Mouse (Mus musculus) lung, embryonic 15.5 days (tissue): Measurements from ENCODE around the gene Card10. TPM values are rescaled to one million over a fixed set of nuclear protein-coding genes. Genes with fewer than 3 reads are reported as not detected.
"Not testable (repeated sequence)": the region's sequence is repeated elsewhere in the genome, so short reads cannot be mapped to it uniquely, and the experiment has no call there.

ENCODE experiments used
- ATAC-seq: fragments of 200-750 bp; cut with Nextera tagmentation; 2 replicates; pipeline ENCODE4 v1.8.0; 2017; ENCODE audit warnings: moderate number of reproducible peaks, borderline replicate concordance; ENCODE audit not compliant: low FRiP score, low TSS enrichment; ENCODE audit errors: extremely low read depth
- H3K27ac ChIP-seq: fragments of 300-500 bp; sonication (generic); 2 replicates; pipeline ENCODE4 v1.5.1; 2015; ENCODE audit warnings: moderate library complexity, mild to moderate bottlenecking, inconsistent platforms
- H3K27me3 ChIP-seq: fragments of 300-500 bp; sonication (generic); 2 replicates; pipeline ENCODE4 v1.6.1; 2015; ENCODE audit warnings: inconsistent platforms
- H3K36me3 ChIP-seq: fragments of 300-500 bp; sonication (generic); 2 replicates; pipeline ENCODE4 v1.6.1; 2015; ENCODE audit warnings: inconsistent platforms
- H3K4me1 ChIP-seq: fragments of 300-500 bp; sonication (generic); 2 replicates; pipeline ENCODE4 v1.6.1; 2015; ENCODE audit warnings: inconsistent platforms
- H3K4me2 ChIP-seq: fragments of 300-500 bp; sonication (generic); 2 replicates; pipeline ENCODE4 v1.6.1; 2015; ENCODE audit warnings: inconsistent platforms, mild to moderate bottlenecking, moderate library complexity
- H3K4me3 ChIP-seq: fragments of 300-500 bp; sonication (generic); 2 replicates; pipeline ENCODE4 v1.5.1; 2015; ENCODE audit warnings: mild to moderate bottlenecking, inconsistent platforms
- H3K9ac ChIP-seq: fragments of 300-500 bp; sonication (generic); 2 replicates; pipeline ENCODE4 v1.6.1; 2015; ENCODE audit warnings: inconsistent platforms
- H3K9me3 ChIP-seq: fragments of 300-500 bp; sonication (generic); 2 replicates; pipeline ENCODE4 v1.6.1; 2016; ENCODE audit warnings: inconsistent platforms
- WGBS: fragments of 180-500 bp; shearing (Covaris S2); methylation state at CpG from one replicate; pipeline ENCODE4 v1.1.7; 2015; 5-methylcytosine and 5-hydroxymethylcytosine counted together
- polyA plus RNA-seq: library from polyadenylated mRNA; unstranded; fragments of >200 nt; fragmentation: Nextera tagmentation; extraction: Ambion mirVana; gene quantifications from 2 replicates; pipeline ENCODE4 v1.2.1, GENCODE M21; 2015

Gene Card10
- polyA plus RNA-seq: 7.1 and 7.6 TPM in 2 replicates

DNA sequence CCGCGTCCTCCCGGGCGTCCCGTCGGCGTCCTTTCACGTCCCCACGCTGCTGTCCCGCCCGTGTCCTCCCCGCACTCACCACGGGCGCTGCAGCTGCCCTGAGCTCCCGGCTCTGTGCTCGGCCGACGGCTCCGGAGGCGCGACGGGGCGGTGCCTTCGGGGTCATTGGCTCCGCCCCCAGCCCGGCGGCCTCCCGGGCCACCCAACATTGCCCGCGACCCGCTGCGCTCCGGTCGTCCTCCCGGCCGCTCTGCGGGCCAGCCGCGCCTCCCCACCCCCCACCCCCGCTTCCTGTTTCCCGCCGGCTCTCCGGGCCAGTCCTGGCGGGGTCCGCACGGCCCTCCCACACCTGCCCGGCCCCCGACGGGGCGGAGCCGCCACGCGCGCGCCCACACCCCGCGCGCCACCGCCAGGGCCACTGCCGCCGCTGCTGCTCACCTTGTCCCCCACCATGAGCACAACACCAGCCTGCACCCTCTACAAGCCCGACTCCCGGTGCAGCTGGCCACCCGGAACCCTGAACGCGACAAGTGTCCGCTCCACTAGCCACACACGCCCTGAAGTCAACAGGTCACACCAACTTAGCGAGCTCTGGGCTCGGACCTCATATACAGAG, at the start of gene Card10:
Card10 (minus strand) TSS at position 267 of the 616 bp plus-strand sequence.
- H3K9me3 ChIP-seq: no peaks in the 10 kb centered on the region
- H3K4me3 ChIP-seq: peak within 1 kb of the TSS; percentile 71
- peak; percentile 66 for ATAC-seq
- peak within 1 kb of the TSS; percentile 86 for H3K27ac ChIP-seq
- peaks cover 60% of the 10 kb centered on the region for H3K4me1 ChIP-seq
- H3K4me2 ChIP-seq: peak within 1 kb of the TSS; percentile 96
- no peaks in the 10 kb centered on the region for H3K36me3 ChIP-seq
- H3K9ac ChIP-seq: peak within 1 kb of the TSS; percentile 66
- WGBS: under 1% methylated on average over 57 of the region's 70 CpGs
- H3K27me3 ChIP-seq: peaks cover 16% of the 10 kb centered on the region

DNA sequence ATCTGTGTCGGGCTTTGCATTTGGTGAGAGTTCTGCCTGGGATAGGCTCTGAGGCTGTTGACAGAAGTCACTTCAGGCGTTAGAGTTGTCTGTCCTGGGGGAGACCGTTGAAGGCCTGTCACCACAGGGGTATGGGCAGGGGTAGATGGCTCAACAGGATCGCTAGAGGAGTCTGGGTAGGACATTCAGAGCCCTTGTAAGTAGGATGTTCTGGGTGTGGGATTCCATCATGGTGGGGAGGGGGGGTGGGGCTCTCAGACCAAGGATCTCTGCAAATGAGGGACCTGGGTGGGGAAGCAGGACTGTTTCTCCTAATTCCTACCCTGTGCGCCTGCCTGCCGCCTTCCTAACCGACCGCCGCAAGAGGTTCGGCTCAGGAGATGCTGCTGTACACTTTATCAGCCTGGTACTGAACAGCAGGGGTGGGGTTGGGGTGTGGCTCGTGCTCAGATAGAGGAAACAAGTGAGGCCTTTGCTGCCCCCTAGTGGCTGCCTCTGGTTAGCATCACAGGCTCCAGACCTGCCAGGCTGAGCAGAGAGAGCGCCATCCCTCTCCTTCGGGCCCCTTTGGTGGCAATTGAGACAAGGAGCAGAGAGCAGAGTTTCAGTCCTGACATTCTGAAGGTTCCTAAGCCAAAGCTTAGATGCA, 48.8 kb upstream of the Card10 start:
- H3K4me1 ChIP-seq: peaks cover 53% of the 10 kb centered on the region
- H3K4me2 ChIP-seq: no peak overlapping the region; the same call in 1 of the 2 replicates
- no peak overlapping the region for H3K9ac ChIP-seq
- peaks cover 29% of the 10 kb centered on the region for H3K36me3 ChIP-seq
- H3K27ac ChIP-seq: peak overlapping the region; percentile 83
- peak; percentile 65 for ATAC-seq
- no peak overlapping the region for H3K4me3 ChIP-seq
- 8% methylated on average over 13 of the region's 13 CpGs for WGBS
- no peaks in the 10 kb centered on the region for H3K27me3 ChIP-seq
- H3K9me3 ChIP-seq: no peaks in the 10 kb centered on the region

DNA sequence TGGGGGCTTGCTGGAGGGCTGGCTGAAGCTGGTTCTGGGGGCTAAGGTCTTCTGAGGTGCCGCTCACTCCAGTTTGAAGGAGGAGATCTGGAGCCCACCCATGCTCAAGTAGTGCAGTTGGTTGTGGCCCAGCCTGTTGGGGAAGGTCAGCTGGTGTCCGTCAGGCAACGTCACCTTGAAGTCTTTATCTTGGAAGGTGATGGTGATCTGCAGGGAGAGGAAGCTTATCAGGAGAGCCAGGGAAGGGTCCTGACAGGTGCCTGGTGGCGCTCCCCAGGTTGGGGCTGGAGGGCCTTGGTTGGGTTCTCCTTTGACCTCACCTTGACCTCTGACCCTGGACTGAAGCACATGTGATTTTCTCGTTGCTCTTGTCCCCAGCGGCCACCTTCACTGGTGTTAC, 48.1 kb upstream of the Card10 start:
- ATAC-seq: no peak
- Histone ChIP-seq H3K9ac (no peak overlapping the region), H3K9me3 (no peaks in the 10 kb centered on the region), H3K4me2 (no peak overlapping the region), H3K27me3 (no peaks in the 10 kb centered on the region), H3K4me1 (peaks cover 60% of the 10 kb centered on the region), H3K27ac (peak overlapping the region; percentile 83), H3K36me3 (peaks cover 35% of the 10 kb centered on the region), H3K4me3 (no peak overlapping the region)
- WGBS: 40% methylated on average over 6 of the region's 6 CpGs

DNA sequence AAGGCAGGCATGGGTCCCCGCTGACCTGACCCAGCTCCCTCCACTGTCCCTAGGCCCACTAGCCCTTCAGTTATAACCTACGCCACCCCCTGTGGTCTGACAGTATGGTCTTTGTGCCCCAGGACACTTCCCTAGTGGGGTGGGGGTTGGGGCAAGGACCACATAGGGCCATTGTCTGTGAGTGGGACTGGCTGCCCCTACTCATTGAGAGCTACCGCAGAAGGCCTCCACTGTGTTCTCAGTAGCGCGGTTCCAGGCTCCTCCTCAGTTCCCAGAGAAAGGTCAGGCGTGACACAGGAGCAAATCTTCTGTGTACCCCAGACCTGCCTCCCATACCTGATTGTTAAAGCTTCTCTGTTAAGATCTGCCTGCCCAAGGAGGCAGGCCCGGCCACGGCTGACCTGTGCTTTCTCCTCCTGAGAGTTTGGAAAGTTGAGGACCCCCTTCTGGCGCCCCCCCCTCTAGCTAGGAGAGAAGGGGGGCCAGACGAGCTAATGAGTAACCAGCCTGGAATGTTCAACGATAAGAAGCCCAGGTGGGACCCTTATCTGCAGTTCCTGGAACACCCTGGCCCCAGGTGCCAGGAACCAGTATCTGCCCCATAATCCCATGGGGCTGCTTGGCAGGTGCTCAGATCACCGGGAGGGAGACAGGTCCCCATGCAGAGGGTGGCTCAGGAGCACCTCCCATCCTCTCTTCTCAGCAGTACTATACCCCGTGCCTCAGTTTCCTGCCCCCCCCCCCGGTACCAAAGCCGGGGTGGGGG, 47.4 kb upstream of the Card10 start:
- H3K36me3 ChIP-seq: peaks cover 36% of the 10 kb centered on the region
- no peak overlapping the region for H3K4me3 ChIP-seq
- no peaks in the 10 kb centered on the region for H3K27me3 ChIP-seq
- H3K27ac ChIP-seq: peak overlapping the region; percentile 83
- peak; percentile 40 for ATAC-seq
- no peak overlapping the region for H3K4me2 ChIP-seq
- 40% methylated on average over 15 of the region's 15 CpGs for WGBS
- H3K9me3 ChIP-seq: no peaks in the 10 kb centered on the region
- H3K9ac ChIP-seq: no peak overlapping the region
- peaks cover 67% of the 10 kb centered on the region for H3K4me1 ChIP-seq

DNA sequence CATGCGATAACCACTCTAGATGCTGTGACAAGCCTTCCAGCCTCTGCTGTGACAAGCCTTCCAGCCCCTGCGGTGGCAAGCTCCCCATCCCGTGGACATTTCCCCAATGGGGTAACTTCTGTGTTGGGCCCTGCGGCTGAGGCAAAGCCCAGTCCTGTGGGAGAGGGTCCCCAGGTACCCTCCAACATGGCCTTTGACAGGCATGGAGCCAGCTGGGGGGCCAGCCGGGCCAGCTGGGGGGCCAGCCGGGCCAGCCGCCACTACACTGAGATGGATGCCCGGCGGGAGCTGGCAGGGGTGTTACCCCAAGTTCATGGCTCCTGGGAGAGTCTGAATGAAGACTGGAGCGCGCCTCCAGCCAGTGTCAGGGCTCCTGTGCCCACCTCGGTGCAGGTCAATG, 46.6 kb upstream of the Card10 start:
- 77% methylated on average over 12 of the region's 12 CpGs for WGBS
- Histone ChIP-seq H3K9me3 (no peaks in the 10 kb centered on the region), H3K9ac (0 out of 2 replicates have a peak overlapping the region, but pooled peaks have one; percentile 5), H3K27ac (peak overlapping the region; percentile 83), H3K27me3 (no peaks in the 10 kb centered on the region), H3K4me2 (no peak overlapping the region), H3K4me1 (peaks cover 74% of the 10 kb centered on the region), H3K36me3 (peaks cover 36% of the 10 kb centered on the region), H3K4me3 (no peak overlapping the region)
- no peak for ATAC-seq

DNA sequence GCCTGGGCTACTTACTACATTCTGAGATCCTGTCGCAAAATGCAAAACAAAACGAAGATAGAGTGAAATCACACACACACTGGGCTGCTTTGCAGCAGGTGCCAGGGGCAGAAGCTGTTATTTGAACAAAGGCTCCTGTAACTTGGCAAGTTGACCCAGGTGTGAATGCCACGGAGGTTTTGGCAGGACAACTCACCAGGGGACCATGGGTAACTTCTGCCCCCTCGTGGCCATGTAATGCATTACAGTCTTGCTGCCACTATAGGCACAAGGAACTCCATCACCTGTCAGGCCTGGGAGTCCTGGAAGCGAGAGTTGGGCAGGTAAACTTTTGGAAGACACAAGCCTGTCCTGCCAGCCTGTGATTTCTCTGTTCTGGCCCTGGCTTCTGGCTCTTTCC, 45.6 kb upstream of the Card10 start:
- H3K4me1 ChIP-seq: peaks cover 84% of the 10 kb centered on the region
- 20% methylated on average over 5 of the region's 5 CpGs for WGBS
- ATAC-seq: no peak
- H3K27me3 ChIP-seq: no peaks in the 10 kb centered on the region
- H3K9ac ChIP-seq: no peak overlapping the region
- no peak overlapping the region for H3K4me2 ChIP-seq
- no peaks in the 10 kb centered on the region for H3K9me3 ChIP-seq
- peaks cover 36% of the 10 kb centered on the region for H3K36me3 ChIP-seq
- no peak overlapping the region for H3K4me3 ChIP-seq
- peak overlapping the region; percentile 61 for H3K27ac ChIP-seq

DNA sequence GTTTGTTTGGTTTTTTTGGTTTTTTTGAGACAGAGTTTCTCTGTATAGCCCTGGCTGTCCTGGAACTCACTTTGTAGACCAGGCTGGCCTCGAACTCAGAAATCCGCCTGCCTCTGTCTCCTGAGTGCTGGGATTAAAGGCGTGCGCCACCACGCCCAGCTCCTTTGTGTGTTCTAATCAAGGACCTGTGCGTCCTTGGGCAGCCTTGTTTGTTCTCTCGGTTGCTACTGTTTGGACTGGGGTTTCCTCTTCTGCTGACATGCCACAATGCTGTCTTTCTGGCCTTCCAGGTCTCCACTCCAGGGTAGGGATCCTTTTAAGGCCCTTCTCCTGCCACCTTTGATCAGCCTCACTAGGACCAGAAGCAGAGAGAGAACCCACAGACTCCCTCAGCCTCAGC, 44.0 kb upstream of the Card10 start:
- not testable (repeated sequence) for H3K9ac ChIP-seq, H3K4me3 ChIP-seq, ATAC-seq, H3K27me3 ChIP-seq, H3K9me3 ChIP-seq
- Histone ChIP-seq H3K27ac (peak overlapping the region; percentile 98; the same call in 1 of the 2 replicates), H3K4me2 (peak overlapping the region; percentile 75; the same call in 1 of the 2 replicates), H3K36me3 (peaks cover 36% of the 10 kb centered on the region), H3K4me1 (peaks cover 86% of the 10 kb centered on the region)
- 57% methylated on average over 7 of the region's 7 CpGs for WGBS

DNA sequence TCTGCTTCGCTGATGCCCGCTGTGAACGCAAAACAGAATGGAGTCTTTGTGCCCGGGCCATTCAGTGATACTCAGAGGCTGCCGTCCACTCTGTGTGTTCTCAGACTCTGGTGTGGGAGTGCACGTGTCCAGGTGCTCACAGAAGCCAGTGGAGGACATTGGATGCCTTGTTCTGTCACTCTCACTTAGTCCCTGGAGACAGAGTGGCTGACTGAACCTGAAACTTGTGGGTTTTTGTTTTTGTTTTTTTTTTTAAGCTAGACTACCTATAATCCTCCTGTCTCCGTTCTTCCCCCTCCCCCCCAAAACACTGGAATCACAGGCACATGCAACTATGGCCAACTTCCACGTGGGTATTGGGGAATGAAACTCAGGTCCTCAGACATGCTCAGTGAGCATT, 43.5 kb upstream of the Card10 start:
- Histone ChIP-seq H3K9me3 (no peaks in the 10 kb centered on the region), H3K4me1 (peaks cover 87% of the 10 kb centered on the region), H3K4me3 (peak overlapping the region; percentile 66; the same call in 1 of the 2 replicates), H3K27me3 (no peaks in the 10 kb centered on the region), H3K27ac (peak overlapping the region; percentile 98), H3K4me2 (peak overlapping the region; percentile 75), H3K9ac (peak overlapping the region; percentile 38; the same call in 1 of the 2 replicates), H3K36me3 (peaks cover 36% of the 10 kb centered on the region)
- 55% methylated on average over 8 of the region's 8 CpGs for WGBS
- ATAC-seq: no peak

DNA sequence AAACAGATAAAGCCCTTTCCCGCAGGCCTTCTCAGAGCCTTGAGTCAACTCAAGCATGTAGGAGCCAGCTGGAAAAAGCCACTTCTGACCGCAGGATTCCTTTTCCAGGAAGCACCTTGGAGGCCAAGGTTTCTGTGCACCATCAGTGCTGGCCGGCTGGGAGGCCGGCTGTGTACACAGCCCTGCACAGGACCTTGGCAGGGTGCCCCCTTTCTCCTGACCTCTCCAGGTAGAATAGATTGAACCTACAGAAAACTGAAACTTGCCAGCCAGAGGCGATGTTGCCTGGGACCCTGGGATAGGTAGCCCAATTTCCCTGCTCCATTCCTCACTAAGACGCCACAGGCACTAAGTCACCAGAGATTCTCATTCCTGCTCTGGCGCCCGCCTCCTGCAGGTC, 43.0 kb upstream of the Card10 start:
- peaks cover 36% of the 10 kb centered on the region for H3K36me3 ChIP-seq
- peak overlapping the region; percentile 38 for H3K9ac ChIP-seq
- no peaks in the 10 kb centered on the region for H3K9me3 ChIP-seq
- H3K27ac ChIP-seq: peak overlapping the region; percentile 98
- H3K4me3 ChIP-seq: peak overlapping the region; percentile 66
- H3K4me1 ChIP-seq: peaks cover 87% of the 10 kb centered on the region
- H3K4me2 ChIP-seq: peak overlapping the region; percentile 75
- no peak for ATAC-seq
- no peaks in the 10 kb centered on the region for H3K27me3 ChIP-seq
- 47% methylated on average over 8 of the region's 8 CpGs for WGBS

DNA sequence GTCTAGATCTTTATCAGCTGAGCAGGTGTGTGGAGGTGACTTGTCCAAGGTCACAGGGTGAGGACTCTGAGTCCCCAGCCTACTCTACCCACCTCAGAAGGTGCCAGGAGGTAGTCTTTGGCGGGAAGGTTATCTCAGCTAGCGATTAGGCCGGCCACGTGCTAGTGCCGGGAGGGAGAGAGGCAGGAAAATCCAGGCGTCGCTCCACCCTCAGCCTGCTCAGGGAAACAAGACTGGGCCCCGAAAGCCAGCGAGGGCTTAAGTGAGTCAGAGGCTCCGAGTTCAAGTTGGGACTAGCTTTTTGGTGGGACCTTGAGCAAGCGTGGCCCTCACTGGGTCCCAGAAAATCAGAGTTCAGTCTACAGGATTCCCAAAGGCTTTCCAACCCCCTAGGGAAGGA, 42.5 kb upstream of the Card10 start:
- Histone ChIP-seq H3K4me2 (peak overlapping the region; percentile 75), H3K4me1 (peaks cover 87% of the 10 kb centered on the region), H3K27me3 (no peaks in the 10 kb centered on the region), H3K9me3 (no peaks in the 10 kb centered on the region), H3K27ac (peak overlapping the region; percentile 98), H3K9ac (peak overlapping the region; percentile 38), H3K4me3 (peak overlapping the region; percentile 66), H3K36me3 (peaks cover 36% of the 10 kb centered on the region)
- WGBS: 27% methylated on average over 11 of the region's 11 CpGs
- ATAC-seq: no peak

DNA sequence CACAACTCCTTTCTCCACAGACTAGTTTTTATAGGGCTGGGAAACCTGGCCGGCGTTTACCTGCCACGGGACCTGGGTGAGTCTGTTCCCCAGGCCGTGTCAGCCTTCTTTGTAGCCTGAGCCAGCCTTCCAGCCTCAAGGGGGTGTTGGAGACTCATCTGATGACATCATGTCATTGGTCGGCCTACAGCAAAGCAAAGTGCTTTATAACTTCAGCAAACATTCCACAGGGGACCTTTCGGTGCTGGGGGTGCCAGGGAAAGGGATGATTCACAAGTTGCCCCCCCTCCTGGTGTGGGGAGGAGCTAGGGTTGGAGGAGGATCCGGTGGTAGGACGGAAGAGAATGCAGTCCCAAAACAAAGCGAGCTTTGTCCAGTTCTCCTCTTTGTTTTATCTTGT, 41.9 kb upstream of the Card10 start:
- no peak for ATAC-seq
- peak overlapping the region; percentile 66 for H3K4me3 ChIP-seq
- peak overlapping the region; percentile 96 for H3K9ac ChIP-seq
- H3K27ac ChIP-seq: peak overlapping the region; percentile 98
- H3K4me2 ChIP-seq: peak overlapping the region; percentile 75
- peaks cover 30% of the 10 kb centered on the region for H3K36me3 ChIP-seq
- 9% methylated on average over 9 of the region's 9 CpGs for WGBS
- H3K4me1 ChIP-seq: peaks cover 87% of the 10 kb centered on the region
- no peaks in the 10 kb centered on the region for H3K9me3 ChIP-seq
- no peaks in the 10 kb centered on the region for H3K27me3 ChIP-seq
